Mouse (Mus musculus) liver, embryonic 14.5 days (tissue): Measurements from ENCODE around the gene Trim27.

Experiments
- CTCF ChIP-seq: IDR thresholded peaks from 2 replicates; pipeline ENCODE4 v1.5.1; 2016; ENCODE audit warnings: antibody characterized with exemption, low read depth, control low read depth
- EP300 ChIP-seq: IDR thresholded peaks from 2 replicates; pipeline ENCODE4 v1.6.1; 2016; ENCODE audit warnings: antibody characterized with exemption, low read depth

DNA sequence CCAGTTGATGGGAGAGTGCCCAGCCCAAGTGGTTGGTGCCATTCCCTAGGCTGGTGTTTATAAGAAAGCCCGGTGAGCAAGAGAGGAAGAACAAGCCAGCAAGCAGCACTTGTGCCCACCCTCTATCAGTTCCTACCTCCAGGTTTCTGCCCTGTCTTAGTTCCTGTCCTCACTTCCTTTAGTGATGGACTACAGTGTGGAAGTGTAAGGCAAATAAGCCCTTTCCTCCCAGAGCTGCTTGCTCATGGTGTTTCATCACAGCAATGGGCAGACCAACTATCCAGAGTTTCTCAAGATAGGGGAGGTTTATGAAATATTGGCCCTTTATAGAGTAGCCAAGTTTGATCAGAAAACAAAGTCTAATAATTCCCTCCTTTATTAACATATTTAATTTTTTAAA lies 37.5 kb downstream of the Trim27 start:
- TF ChIP-seq CTCF (no peak), EP300 (no peak)
